Mouse (Mus musculus): ENCODE results near the gene Nol11. TPM values are rescaled to one million over a fixed set of nuclear protein-coding genes. Genes with fewer than 3 reads are reported as not detected.
A peak's percentile ranks its signal among the peaks of the same experiment; 100 is the strongest.
"Not testable (repeated sequence)": the region's sequence is repeated elsewhere in the genome, so short reads cannot be mapped to it uniquely, and the experiment has no call there.

Gene Nol11
- polyA plus RNA-seq, 1 experiment from 2014 or later = 62.1 TPM

GRCm38 (mm10) chr11:107129641-107130040 lies 59.5 kb downstream of the Nol11 start:
- Histone ChIP-seq H3K4me2 (replicated peaks) (peak overlapping the region; percentile 69), H3K4me1 (peaks cover 25% of the 10 kb centered on the region), H3K4me3 (peak overlapping the region; percentile 94), H3K9me3 (replicated peaks) (no peaks in the 10 kb centered on the region), H3K27me3 (no peaks in the 10 kb centered on the region), H3K27ac (no peak overlapping the region), H3K36me3 (0 out of 2 replicates have a peak, but pooled peaks cover 3% of the 10 kb centered on the region), H3K9ac (peak overlapping the region; percentile 29; the same call in 1 of the 2 replicates)
- ATAC-seq (ENCODE audit: low FRiP score) = no peak
- 31% methylated on average over 2 of the region's 2 CpGs for WGBS

GRCm38 (mm10) chr11:107126716-107127115 lies 62.5 kb downstream of the Nol11 start:
- not testable (repeated sequence) for H3K36me3 ChIP-seq; H3K4me2 ChIP-seq (replicated peaks); H3K27ac ChIP-seq; ATAC-seq (ENCODE audit: low FRiP score); H3K4me3 ChIP-seq; H3K9ac ChIP-seq; H3K9me3 ChIP-seq (replicated peaks); H3K27me3 ChIP-seq
- H3K4me1 ChIP-seq = peaks cover 32% of the 10 kb centered on the region
- 76% methylated on average over 2 of the region's 2 CpGs for WGBS

- H3K4me2 ChIP-seq (replicated peaks) = no peak overlapping the region
- H3K4me1 ChIP-seq = peaks cover 30% of the 10 kb centered on the region
- no peak overlapping the region for H3K27ac ChIP-seq
- no peaks in the 10 kb centered on the region for H3K27me3 ChIP-seq
- ATAC-seq (ENCODE audit: low FRiP score) = no peak
- H3K9ac ChIP-seq = no peak overlapping the region
- no peak overlapping the region for H3K4me3 ChIP-seq
- 0 out of 2 replicates have a peak, but pooled peaks cover 3% of the 10 kb centered on the region for H3K36me3 ChIP-seq
- H3K9me3 ChIP-seq (replicated peaks) = no peaks in the 10 kb centered on the region
- WGBS = 86% methylated on average over 4 of the region's 4 CpGs
Observed at GRCm38 (mm10) chr11:107125011-107125410, 64.2 kb downstream of the Nol11 start.

- Histone ChIP-seq H3K27ac (no peak overlapping the region), H3K4me2 (replicated peaks) (0 out of 2 replicates have a peak overlapping the region, but pooled peaks have one; percentile 0), H3K9me3 (replicated peaks) (no peaks in the 10 kb centered on the region), H3K9ac (no peak overlapping the region), H3K4me3 (no peak overlapping the region), H3K27me3 (no peaks in the 10 kb centered on the region), H3K4me1 (peaks cover 23% of the 10 kb centered on the region), H3K36me3 (0 out of 2 replicates have a peak, but pooled peaks cover 3% of the 10 kb centered on the region)
- ATAC-seq (ENCODE audit: low FRiP score) = no peak
- 27% methylated on average over 7 of the region's 7 CpGs for WGBS
Observed at GRCm38 (mm10) chr11:107124327-107124731, 64.9 kb downstream of the Nol11 start.

- WGBS = 77% methylated on average over 12 of the region's 12 CpGs
- Histone ChIP-seq H3K36me3 (no peaks in the 10 kb centered on the region), H3K9me3 (replicated peaks) (no peaks in the 10 kb centered on the region), H3K4me1 (peaks cover 27% of the 10 kb centered on the region), H3K9ac (no peak overlapping the region), H3K4me3 (no peak overlapping the region), H3K27me3 (no peaks in the 10 kb centered on the region), H3K27ac (no peak overlapping the region), H3K4me2 (replicated peaks) (no peak overlapping the region)
- no peak for ATAC-seq (ENCODE audit: low FRiP score)
Observed at GRCm38 (mm10) chr11:107117789-107118188, 71.4 kb downstream of the Nol11 start.

Other genes with a start within 250 kb of the Nol11 start
- 340 and 349 TPM in 2 replicates for gene Kpna2, start 189.8 kb downstream of the Nol11 start, polyA plus RNA-seq (2016; fragmentation: Nextera tagmentation; extraction: Ambion mirVana)
- 4.3 and 4.5 TPM in 2 replicates for gene 1810010H24Rik, start 163.7 kb downstream of the Nol11 start, polyA plus RNA-seq (2016; fragmentation: Nextera tagmentation; extraction: Ambion mirVana)
- gene Bptf, start 57.3 kb downstream of the Nol11 start, polyA plus RNA-seq (2016; fragmentation: Nextera tagmentation; extraction: Ambion mirVana) = 38.5 and 41.0 TPM in 2 replicates